Mouse (Mus musculus) monocyte, adult 59 days (primary cell): Measurements from ENCODE around the gene Nup50. TPM values are rescaled to one million over a fixed set of nuclear protein-coding genes. Genes with fewer than 3 reads are reported as not detected.

Experiments
- total RNA-seq, 2 experiments: library from RNA; stranded (reverse); gene quantifications; one replicate each; pipeline ENCODE4 v1.2.4; 2023

Gene Nup50
- total RNA-seq, result 10 to 100 TPM; 29.9 to 32.0 TPM

GRCm38 (mm10) chr15:84922884-84923507 is at the start of gene Nup50:
Gene Nup50, plus strand, starts transcription at chr15:84923411.

GRCm38 (mm10) chr15:84919938-84920337 is 3.3 kb upstream of the Nup50 start, which contains the start of gene Gm29666:
Gene Gm29666, minus strand, starts transcription at chr15:84920038.

GRCm38 (mm10) chr15:84987874-84988825 is 64.9 kb downstream of the Nup50 start, which contains the start of gene 5031439G07Rik:
Gene 5031439G07Rik, minus strand, starts transcription at chr15:84988551.

Other genes with a start within 250 kb of the Nup50 start
- gene Arhgap8, start 203.4 kb upstream of the Nup50 start, total RNA-seq, result not detected
- 1 to 10 TPM; 1.9 to 4.0 TPM for gene Phf21b, start 67.4 kb upstream of the Nup50 start, total RNA-seq
- gene Gm29666, start 3.4 kb upstream of the Nup50 start, total RNA-seq, result under 1 TPM; 0.18 to 0.24 TPM
- gene 5031439G07Rik, start 65.1 kb downstream of the Nup50 start, total RNA-seq, result 100 to 1,000 TPM; 169 to 186 TPM
- gene Upk3a, start 93.7 kb downstream of the Nup50 start, total RNA-seq, result not detected
- 1 to 10 TPM; 6.7 to 8.8 TPM for gene Fam118a, start 105.5 kb downstream of the Nup50 start, total RNA-seq
- 1 to 10 TPM; 5.8 to 8.4 TPM for gene Smc1b, start 208.6 kb downstream of the Nup50 start, total RNA-seq
- not detected for gene Ribc2, start 208.7 kb downstream of the Nup50 start, total RNA-seq